Mouse (Mus musculus) forebrain, embryonic 16.5 days (tissue): ENCODE measurements around the gene Schip1. TPM values are rescaled to one million over a fixed set of nuclear protein-coding genes. Genes with fewer than 3 reads are reported as not detected.

Experiments used
- ATAC-seq: fragments of 200-750 bp; cut with Nextera tagmentation; 2 replicates; pipeline ENCODE4 v1.8.0; 2017; ENCODE audit warnings: mild to moderate bottlenecking, moderate library complexity
- H3K27ac ChIP-seq: fragments of 300-500 bp; sonication (generic); 2 replicates; pipeline ENCODE4 v1.5.1; 2014; ENCODE audit warnings: low read length, control low read depth
- H3K27me3 ChIP-seq: fragments of 300-500 bp; sonication (generic); replicated peaks from 2 replicates; pipeline ENCODE4 v1.6.1; 2014; ENCODE audit warnings: low read length; ENCODE audit not compliant: control insufficient read depth, insufficient read depth
- H3K36me3 ChIP-seq: fragments of 300-500 bp; sonication (generic); 2 replicates; pipeline ENCODE4 v1.6.1; 2014; ENCODE audit not compliant: control insufficient read depth, insufficient read depth
- H3K4me1 ChIP-seq: fragments of 300-500 bp; sonication (generic); replicated peaks from 2 replicates; pipeline ENCODE4 v1.6.1; 2014; ENCODE audit warnings: low read length; ENCODE audit not compliant: control insufficient read depth, insufficient read depth
- H3K4me2 ChIP-seq: fragments of 300-500 bp; sonication (generic); 2 replicates; pipeline ENCODE4 v1.6.1; 2014; ENCODE audit warnings: mild to moderate bottlenecking, low read length, control low read depth
- H3K4me3 ChIP-seq: fragments of 300-500 bp; sonication (generic); replicated peaks from 2 replicates; pipeline ENCODE4 v1.5.1; 2014; ENCODE audit warnings: mild to moderate bottlenecking, low read length, control low read depth
- H3K9ac ChIP-seq: fragments of 300-500 bp; sonication (generic); replicated peaks from 2 replicates; pipeline ENCODE4 v1.6.1; 2014; ENCODE audit warnings: low read depth, low read length, control low read depth
- H3K9me3 ChIP-seq: fragments of 300-500 bp; sonication (generic); 2 replicates; pipeline ENCODE4 v1.6.1; 2016; ENCODE audit warnings: low read length; ENCODE audit not compliant: control insufficient read depth
- WGBS: fragments of 180-500 bp; shearing (Covaris S2); extraction: QIAGEN DNeasy Blood & Tissue Kit; methylation state at CpG from one replicate; pipeline ENCODE4 v1.1.7; 2014; 5-methylcytosine and 5-hydroxymethylcytosine counted together
- polyA plus RNA-seq: library from polyadenylated mRNA; unstranded; fragments of >200 nt; fragmentation: Nextera tagmentation; extraction: Ambion mirVana; gene quantifications from 2 replicates; pipeline ENCODE4 v1.2.1, GENCODE M21; 2015

Schip1 gene
- polyA plus RNA-seq, 1 experiment from 2014 or later = 173 TPM

- no peaks in the 10 kb centered on the region for H3K27me3 ChIP-seq
- WGBS = 11% methylated on average over 14 of the region's 14 CpGs
Observed at GRCm38 (mm10) chr3:68583771-68584511, 519.3 kb downstream of the Schip1 start.

GRCm38 (mm10) chr3:68585213-68585612 lies 520.6 kb downstream of the Schip1 start:
- H3K36me3 ChIP-seq = no peaks in the 10 kb centered on the region
- no peak for ATAC-seq
- no peak overlapping the region for H3K27ac ChIP-seq
- no peak overlapping the region for H3K9ac ChIP-seq
- no peaks in the 10 kb centered on the region for H3K9me3 ChIP-seq
- peaks cover 49% of the 10 kb centered on the region for H3K4me1 ChIP-seq
- no peaks in the 10 kb centered on the region for H3K27me3 ChIP-seq
- no peak overlapping the region for H3K4me2 ChIP-seq
- H3K4me3 ChIP-seq = no peak overlapping the region
- 64% methylated on average over 4 of the region's 4 CpGs for WGBS

More at GRCm38 (mm10) chr3:68583771-68584511, 519.3 kb downstream of the Schip1 start:
- H3K27ac ChIP-seq = peak overlapping the region; percentile 82
- ATAC-seq = peak; percentile 70
- H3K9me3 ChIP-seq = no peaks in the 10 kb centered on the region
- H3K4me1 ChIP-seq = peaks cover 57% of the 10 kb centered on the region
- peak overlapping the region; percentile 43 for H3K4me2 ChIP-seq
- peak overlapping the region; percentile 39 for H3K9ac ChIP-seq
- no peak overlapping the region for H3K4me3 ChIP-seq
- no peaks in the 10 kb centered on the region for H3K36me3 ChIP-seq

- no peak for ATAC-seq
- Histone ChIP-seq H3K9ac (0 out of 2 replicates have a peak overlapping the region, but pooled peaks have one; percentile 19), H3K27ac (no peak overlapping the region), H3K36me3 (no peaks in the 10 kb centered on the region), H3K4me1 (peaks cover 48% of the 10 kb centered on the region), H3K4me3 (no peak overlapping the region), H3K9me3 (no peaks in the 10 kb centered on the region), H3K27me3 (no peaks in the 10 kb centered on the region), H3K4me2 (no peak overlapping the region)
- WGBS = 49% methylated on average over 9 of the region's 9 CpGs
Observed at GRCm38 (mm10) chr3:68586646-68587064, 522.1 kb downstream of the Schip1 start.

- no peak overlapping the region for H3K4me3 ChIP-seq
- 0 out of 2 replicates have a peak overlapping the region, but pooled peaks have one; percentile 12 for H3K27ac ChIP-seq
- no peak overlapping the region for H3K9ac ChIP-seq
- 29% methylated on average over 10 of the region's 10 CpGs for WGBS
- H3K9me3 ChIP-seq = no peaks in the 10 kb centered on the region
- H3K4me1 ChIP-seq = peaks cover 44% of the 10 kb centered on the region
- no peaks in the 10 kb centered on the region for H3K36me3 ChIP-seq
- no peaks in the 10 kb centered on the region for H3K27me3 ChIP-seq
- ATAC-seq = peak; percentile 34; the same call in 1 of the 2 replicates
- no peak overlapping the region for H3K4me2 ChIP-seq
Observed at GRCm38 (mm10) chr3:68587567-68588245, 523.1 kb downstream of the Schip1 start.

- Histone ChIP-seq H3K4me3 (no peak overlapping the region), H3K4me1 (peaks cover 41% of the 10 kb centered on the region), H3K9me3 (no peaks in the 10 kb centered on the region), H3K36me3 (no peaks in the 10 kb centered on the region), H3K4me2 (no peak overlapping the region), H3K27ac (no peak overlapping the region), H3K9ac (no peak overlapping the region), H3K27me3 (no peaks in the 10 kb centered on the region)
- WGBS = 83% methylated on average over 9 of the region's 9 CpGs
- no peak for ATAC-seq
Observed at GRCm38 (mm10) chr3:68589220-68589840, 524.7 kb downstream of the Schip1 start.

- Histone ChIP-seq H3K27me3 (no peaks in the 10 kb centered on the region), H3K4me1 (peaks cover 42% of the 10 kb centered on the region), H3K4me3 (no peak overlapping the region), H3K4me2 (no peak overlapping the region), H3K9ac (no peak overlapping the region), H3K9me3 (no peaks in the 10 kb centered on the region), H3K27ac (no peak overlapping the region), H3K36me3 (no peaks in the 10 kb centered on the region)
- WGBS = 71% methylated on average over 8 of the region's 8 CpGs
- no peak for ATAC-seq
Observed at GRCm38 (mm10) chr3:68590436-68590835, 525.8 kb downstream of the Schip1 start.

- H3K9ac ChIP-seq = no peak overlapping the region
- H3K36me3 ChIP-seq = peaks cover 3% of the 10 kb centered on the region; the same call in 1 of the 2 replicates
- H3K27ac ChIP-seq = no peak overlapping the region
- H3K4me1 ChIP-seq = peaks cover 33% of the 10 kb centered on the region
- H3K9me3 ChIP-seq = no peaks in the 10 kb centered on the region
- no peaks in the 10 kb centered on the region for H3K27me3 ChIP-seq
- 88% methylated on average over 10 of the region's 10 CpGs for WGBS
- no peak overlapping the region for H3K4me2 ChIP-seq
- H3K4me3 ChIP-seq = no peak overlapping the region
- no peak for ATAC-seq
Observed at GRCm38 (mm10) chr3:68592575-68592974, 528.0 kb downstream of the Schip1 start.

- Histone ChIP-seq H3K4me1 (peaks cover 27% of the 10 kb centered on the region), H3K27me3 (no peaks in the 10 kb centered on the region), H3K9me3 (no peaks in the 10 kb centered on the region), H3K9ac (no peak overlapping the region), H3K36me3 (peaks cover 3% of the 10 kb centered on the region; the same call in 1 of the 2 replicates), H3K4me2 (peak overlapping the region; percentile 8; the same call in 1 of the 2 replicates), H3K4me3 (no peak overlapping the region), H3K27ac (peak overlapping the region; percentile 17; the same call in 1 of the 2 replicates)
- peak; percentile 34; the same call in 1 of the 2 replicates for ATAC-seq
- 51% methylated on average over 12 of the region's 12 CpGs for WGBS
Observed at GRCm38 (mm10) chr3:68593073-68593867, 528.7 kb downstream of the Schip1 start.
